Mouse (Mus musculus): ENCODE data around the gene Olfr784. TPM values are rescaled to one million over a fixed set of nuclear protein-coding genes. Genes with fewer than 3 reads are reported as not detected.
"Not testable (repeated sequence)": the region's sequence is repeated elsewhere in the genome, so short reads cannot be mapped to it uniquely, and the experiment has no call there.

Gene Olfr784
- not detected in 2 replicates for polyA plus RNA-seq (2012; ENCODE audit: insufficient read depth, insufficient read length, missing spikeins)

GRCm38 (mm10) chr10:129383783-129384182, at the start of gene Olfr784:
TSS of gene Olfr784 (plus strand) at chr10:129384083.
- no peak within 1 kb of the TSS for H3K4me3 ChIP-seq (ENCODE audit: insufficient read depth, low read depth, low read length)
- H3K27ac ChIP-seq (replicated peaks; ENCODE audit: low read depth, low read length) = no peak within 1 kb of the TSS
- no peaks in the 10 kb centered on the region for H3K4me1 ChIP-seq (ENCODE audit: control insufficient read depth, insufficient read depth, insufficient read length, low read length)

- Histone ChIP-seq H3K4me3 (ENCODE audit: insufficient read depth, low read depth, low read length) (no peak within 1 kb of the TSS), H3K4me1 (ENCODE audit: control insufficient read depth, insufficient read depth, insufficient read length, low read length) (no peaks in the 10 kb centered on the region), H3K27ac (replicated peaks; ENCODE audit: low read depth, low read length) (no peak within 1 kb of the TSS)
These were observed 35.3 kb upstream of the Olfr784 start, which contains the start of gene Olfr782 for GRCm38 (mm10) chr10:129348550-129348949. TSS of gene Olfr782 (plus strand) at chr10:129348850.

GRCm38 (mm10) chr10:129352475-129352874, 31.4 kb upstream of the Olfr784 start:
- not testable (repeated sequence) for H3K4me1 ChIP-seq (ENCODE audit: control insufficient read depth, insufficient read depth, insufficient read length, low read length); H3K4me3 ChIP-seq (ENCODE audit: insufficient read depth, low read depth, low read length); H3K27ac ChIP-seq (replicated peaks; ENCODE audit: low read depth, low read length)

- not testable (repeated sequence) for H3K4me1 ChIP-seq (ENCODE audit: control insufficient read depth, insufficient read depth, insufficient read length, low read length); H3K4me3 ChIP-seq (ENCODE audit: insufficient read depth, low read depth, low read length); H3K27ac ChIP-seq (replicated peaks; ENCODE audit: low read depth, low read length)
These were observed 27.4 kb upstream of the Olfr784 start for GRCm38 (mm10) chr10:129356496-129356895.

- Histone ChIP-seq H3K4me1 (ENCODE audit: control insufficient read depth, insufficient read depth, insufficient read length, low read length) (no peaks in the 10 kb centered on the region), H3K4me3 (ENCODE audit: insufficient read depth, low read depth, low read length) (no peak overlapping the region), H3K27ac (replicated peaks; ENCODE audit: low read depth, low read length) (no peak overlapping the region)
These were observed 26.6 kb upstream of the Olfr784 start for GRCm38 (mm10) chr10:129357307-129357706.

- H3K4me1 ChIP-seq (ENCODE audit: control insufficient read depth, insufficient read depth, insufficient read length, low read length); H3K4me3 ChIP-seq (ENCODE audit: insufficient read depth, low read depth, low read length); H3K27ac ChIP-seq (replicated peaks; ENCODE audit: low read depth, low read length): not testable (repeated sequence)
These were observed 9.8 kb upstream of the Olfr784 start for GRCm38 (mm10) chr10:129374051-129374450.

- Histone ChIP-seq H3K4me3 (ENCODE audit: insufficient read depth, low read depth, low read length) (no peak overlapping the region), H3K27ac (replicated peaks; ENCODE audit: low read depth, low read length) (no peak overlapping the region), H3K4me1 (ENCODE audit: control insufficient read depth, insufficient read depth, insufficient read length, low read length) (no peaks in the 10 kb centered on the region)
These were observed 17.0 kb downstream of the Olfr784 start for GRCm38 (mm10) chr10:129400892-129401291.

- H3K27ac ChIP-seq (replicated peaks; ENCODE audit: low read depth, low read length) = no peak within 1 kb of the TSS
- no peak within 1 kb of the TSS for H3K4me3 ChIP-seq (ENCODE audit: insufficient read depth, low read depth, low read length)
- no peaks in the 10 kb centered on the region for H3K4me1 ChIP-seq (ENCODE audit: control insufficient read depth, insufficient read depth, insufficient read length, low read length)
These were observed 21.2 kb downstream of the Olfr784 start, which contains the start of gene Olfr785 for GRCm38 (mm10) chr10:129405126-129405525. TSS of gene Olfr785 (plus strand) at chr10:129405426.

- Histone ChIP-seq H3K4me1 (ENCODE audit: control insufficient read depth, insufficient read depth, insufficient read length, low read length) (no peaks in the 10 kb centered on the region), H3K27ac (replicated peaks; ENCODE audit: low read depth, low read length) (no peak within 1 kb of the TSS), H3K4me3 (ENCODE audit: insufficient read depth, low read depth, low read length) (no peak within 1 kb of the TSS)
These were observed 43.1 kb downstream of the Olfr784 start, which contains the start of gene Olfr786 for GRCm38 (mm10) chr10:129427006-129427405. TSS of gene Olfr786 (plus strand) at chr10:129427306.

Other genes starting within 250 kb of the Olfr784 start
- gene Olfr770, start 245.1 kb upstream of the Olfr784 start, polyA plus RNA-seq (2012; ENCODE audit: insufficient read depth, insufficient read length, missing spikeins) = not detected in 2 replicates
- not detected in 2 replicates for gene Olfr771, start 219.3 kb upstream of the Olfr784 start, polyA plus RNA-seq (2012; ENCODE audit: insufficient read depth, insufficient read length, missing spikeins)
- gene Olfr772, start 206.2 kb upstream of the Olfr784 start, polyA plus RNA-seq (2012; ENCODE audit: insufficient read depth, insufficient read length, missing spikeins) = not detected in 2 replicates
- gene Olfr773, start 196.7 kb upstream of the Olfr784 start, polyA plus RNA-seq (2012; ENCODE audit: insufficient read depth, insufficient read length, missing spikeins) = not detected in 2 replicates
- not detected in 2 replicates for gene Olfr774, start 147.9 kb upstream of the Olfr784 start, polyA plus RNA-seq (2012; ENCODE audit: insufficient read depth, insufficient read length, missing spikeins)
- not detected in 2 replicates for gene Olfr775, start 135.7 kb upstream of the Olfr784 start, polyA plus RNA-seq (2012; ENCODE audit: insufficient read depth, insufficient read length, missing spikeins)
- gene Olfr776, start 125.0 kb upstream of the Olfr784 start, polyA plus RNA-seq (2012; ENCODE audit: insufficient read depth, insufficient read length, missing spikeins) = not detected in 2 replicates
- not detected in 2 replicates for gene Olfr777, start 112.6 kb upstream of the Olfr784 start, polyA plus RNA-seq (2012; ENCODE audit: insufficient read depth, insufficient read length, missing spikeins)
- gene Olfr780, start 66.0 kb upstream of the Olfr784 start, polyA plus RNA-seq (2012; ENCODE audit: insufficient read depth, insufficient read length, missing spikeins) = not detected in 2 replicates
- gene Olfr781, start 55.2 kb upstream of the Olfr784 start, polyA plus RNA-seq (2012; ENCODE audit: insufficient read depth, insufficient read length, missing spikeins) = not detected in 2 replicates
- not detected in 2 replicates for gene Olfr782, start 35.2 kb upstream of the Olfr784 start, polyA plus RNA-seq (2012; ENCODE audit: insufficient read depth, insufficient read length, missing spikeins)
- not detected in 2 replicates for gene Olfr785, start 21.3 kb downstream of the Olfr784 start, polyA plus RNA-seq (2012; ENCODE audit: insufficient read depth, insufficient read length, missing spikeins)
- not detected in 2 replicates for gene Olfr786, start 43.2 kb downstream of the Olfr784 start, polyA plus RNA-seq (2012; ENCODE audit: insufficient read depth, insufficient read length, missing spikeins)
- gene Olfr787, start 77.8 kb downstream of the Olfr784 start, polyA plus RNA-seq (2012; ENCODE audit: insufficient read depth, insufficient read length, missing spikeins) = not detected in 2 replicates
- not detected in 2 replicates for gene Olfr788, start 86.9 kb downstream of the Olfr784 start, polyA plus RNA-seq (2012; ENCODE audit: insufficient read depth, insufficient read length, missing spikeins)
- not detected in 2 replicates for gene Olfr789, start 100.7 kb downstream of the Olfr784 start, polyA plus RNA-seq (2012; ENCODE audit: insufficient read depth, insufficient read length, missing spikeins)
- not detected in 2 replicates for gene Olfr790, start 114.4 kb downstream of the Olfr784 start, polyA plus RNA-seq (2012; ENCODE audit: insufficient read depth, insufficient read length, missing spikeins)
- not detected in 2 replicates for gene Olfr791, start 137.7 kb downstream of the Olfr784 start, polyA plus RNA-seq (2012; ENCODE audit: insufficient read depth, insufficient read length, missing spikeins)
- not detected in 2 replicates for gene Olfr792, start 155.1 kb downstream of the Olfr784 start, polyA plus RNA-seq (2012; ENCODE audit: insufficient read depth, insufficient read length, missing spikeins)
- gene Olfr794, start 183.6 kb downstream of the Olfr784 start, polyA plus RNA-seq (2012; ENCODE audit: insufficient read depth, insufficient read length, missing spikeins) = not detected in 2 replicates
- gene Olfr796, start 228.5 kb downstream of the Olfr784 start, polyA plus RNA-seq (2012; ENCODE audit: insufficient read depth, insufficient read length, missing spikeins) = not detected in 2 replicates
- gene Olfr798, start 243.9 kb downstream of the Olfr784 start, polyA plus RNA-seq (2012; ENCODE audit: insufficient read depth, insufficient read length, missing spikeins) = not detected in 2 replicates